Mouse (Mus musculus) retina, adult 2 months (tissue): ENCODE measurements around the gene Fgfr2.

Experiments
- DNase-seq: peaks from one replicate; pipeline ENCODE4 v3.0.0-alpha.2; 2012; ENCODE audit warnings: low read depth, low spot score

Fgfr2 gene

DNA sequence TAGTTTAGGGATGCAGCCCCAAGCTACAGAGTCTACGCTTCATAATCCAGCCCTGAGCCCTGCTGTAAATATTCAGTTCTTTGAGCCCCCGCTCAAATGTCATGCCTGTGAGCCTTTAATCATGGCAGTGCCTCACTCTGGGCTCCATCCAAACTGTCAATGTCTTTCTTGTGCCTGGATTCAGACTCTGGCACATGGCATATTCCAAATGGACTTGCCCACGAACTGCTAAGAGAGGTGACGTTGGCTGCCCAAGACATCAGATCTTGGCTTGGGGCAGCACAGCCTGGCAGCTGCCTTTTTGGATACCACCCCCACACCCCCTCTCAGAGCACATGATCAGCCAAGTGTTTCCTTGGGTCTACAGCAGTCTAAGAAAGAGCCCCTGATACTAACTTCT is 2902.5 kb downstream of the Fgfr2 start:
- DNase-seq = no peak

DNA sequence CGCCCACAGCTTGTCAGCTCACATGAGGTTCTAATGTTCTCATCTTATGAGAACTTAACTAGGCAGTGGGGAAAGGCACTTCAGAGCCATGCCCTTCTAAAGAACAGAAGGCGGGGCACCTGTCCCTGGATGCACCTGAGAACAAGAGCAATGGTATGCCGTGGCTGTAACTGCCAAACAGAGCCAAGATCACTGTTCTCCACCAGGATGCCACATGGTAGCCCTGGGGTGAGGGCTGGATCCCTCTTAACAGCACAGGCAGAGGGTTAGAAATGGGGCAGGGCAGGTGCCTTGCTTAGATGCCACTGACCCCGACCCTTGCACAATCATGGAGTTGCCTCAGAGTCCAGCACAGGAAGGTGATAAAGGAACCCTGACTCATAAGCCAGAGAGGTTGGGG is 2903.3 kb downstream of the Fgfr2 start:
- no peak for DNase-seq

DNA sequence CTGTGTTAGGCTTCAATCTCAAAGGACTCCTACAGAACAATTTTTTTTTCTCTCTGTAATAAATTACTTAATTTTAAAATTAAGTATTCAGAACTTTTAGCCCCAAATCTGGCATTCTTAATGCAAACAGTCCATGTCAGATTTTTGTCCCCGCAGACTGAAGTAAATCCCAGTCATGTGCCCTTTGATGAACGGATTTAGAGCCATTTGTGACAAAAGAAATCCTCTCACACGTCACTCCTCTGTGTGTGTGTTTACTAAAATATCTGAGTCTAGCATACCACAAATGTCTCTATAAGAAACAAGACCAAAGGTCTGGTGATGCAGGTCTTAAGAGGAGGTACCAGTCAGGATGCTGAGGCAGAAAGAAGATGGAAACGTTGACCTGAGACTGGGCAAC is 2906.9 kb downstream of the Fgfr2 start:
- no peak for DNase-seq

DNA sequence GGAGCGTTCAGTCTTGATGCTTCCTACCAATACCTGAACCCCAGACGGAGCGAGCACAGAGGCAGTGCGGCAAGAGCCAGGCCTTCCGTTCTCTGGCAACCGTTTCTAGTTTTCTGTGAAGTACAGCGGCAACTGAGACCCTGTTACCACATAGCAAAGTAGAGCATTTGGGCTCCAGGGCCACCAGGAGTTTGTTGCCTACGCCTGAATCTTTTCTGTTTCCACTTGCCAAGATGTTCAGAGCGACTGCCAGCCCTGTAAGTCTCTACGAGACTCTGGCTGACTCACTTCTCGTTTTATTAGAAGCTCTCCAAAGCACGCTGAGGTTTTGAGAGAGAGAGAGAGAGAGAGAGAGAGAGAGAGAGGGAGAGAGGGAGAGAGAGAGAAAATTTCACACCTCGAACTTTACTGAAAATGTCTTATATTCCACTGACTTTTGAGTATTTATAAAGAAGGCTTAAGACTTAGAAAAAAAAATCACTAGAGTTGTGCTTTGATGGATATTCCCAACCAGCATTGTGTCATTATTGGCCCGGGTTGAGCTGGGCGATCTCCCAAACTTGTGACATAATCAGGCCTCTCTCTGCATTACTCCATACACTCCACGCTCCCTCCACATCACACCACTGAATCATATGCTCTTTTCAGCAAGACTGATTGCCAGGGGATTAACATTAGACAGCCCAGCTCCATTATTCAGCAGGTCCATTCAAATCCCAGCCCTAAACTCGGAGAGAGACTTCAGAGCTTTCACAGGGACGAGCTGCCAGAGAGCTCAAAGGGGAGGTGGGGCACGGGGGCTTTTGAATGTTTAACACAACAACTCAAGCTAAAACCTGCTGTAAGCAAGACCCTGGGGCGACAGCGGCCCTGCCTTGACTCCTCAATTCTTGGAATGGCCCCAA is 2907.6 kb downstream of the Fgfr2 start:
- DNase-seq = no peak

DNA sequence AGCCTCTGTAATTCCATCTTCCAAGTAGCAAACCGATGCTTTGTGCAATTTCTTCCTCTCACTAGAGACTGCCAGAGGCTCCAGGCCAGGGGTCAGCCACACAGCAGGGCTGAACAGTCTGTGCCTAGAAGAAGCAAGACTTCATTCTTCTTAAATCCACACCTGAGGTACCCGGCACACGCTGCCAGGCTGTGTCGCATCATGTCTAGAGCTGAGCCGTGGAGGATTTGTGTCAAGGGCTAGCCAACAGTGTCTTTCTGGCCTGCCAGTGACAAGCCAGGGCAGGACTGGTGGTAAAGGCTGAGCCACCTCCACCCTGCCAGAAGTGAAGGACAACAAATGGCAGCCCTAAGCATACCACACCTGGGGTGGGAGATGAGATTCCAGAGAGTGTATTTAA is 2910.0 kb downstream of the Fgfr2 start:
- no peak for DNase-seq

DNA sequence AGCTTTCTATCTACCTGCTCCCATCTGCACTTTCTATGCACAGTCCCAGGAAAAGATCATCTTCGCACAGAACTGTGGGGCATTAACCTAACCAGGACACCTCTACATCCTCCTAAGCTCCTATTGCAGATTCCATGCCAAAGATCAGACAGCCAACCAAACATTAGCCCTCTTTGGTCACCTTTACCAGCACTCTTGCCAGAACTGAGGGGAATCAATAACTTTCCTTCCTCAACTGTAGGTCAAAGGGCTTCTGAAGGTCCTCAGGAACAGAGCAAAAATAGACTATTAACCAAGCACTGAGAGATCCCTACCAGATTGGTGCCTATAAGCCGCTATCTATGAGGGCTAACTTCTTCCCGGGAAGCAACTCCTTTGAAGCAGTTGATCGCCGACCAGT is 2911.7 kb downstream of the Fgfr2 start:
- DNase-seq = no peak

DNA sequence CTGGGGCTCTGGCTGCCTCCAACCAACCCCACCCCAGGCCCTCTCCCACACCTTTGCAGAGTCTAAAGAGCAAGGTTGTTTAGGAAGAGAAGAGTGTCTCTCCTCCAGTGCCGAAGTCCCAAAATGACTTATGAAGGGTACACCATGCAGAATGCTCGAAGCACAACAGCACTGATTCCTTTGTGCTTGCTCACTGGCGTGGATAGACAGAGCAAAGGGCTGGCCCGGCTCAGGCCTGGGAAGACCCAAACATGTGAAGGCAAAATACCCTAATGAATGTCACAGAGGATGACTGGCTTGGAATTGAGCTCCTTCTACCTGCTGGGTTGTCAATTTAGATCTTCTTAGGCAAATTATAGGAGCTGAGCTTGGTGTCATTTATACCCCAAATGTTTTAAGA is 2914.5 kb downstream of the Fgfr2 start:
- no peak for DNase-seq

DNA sequence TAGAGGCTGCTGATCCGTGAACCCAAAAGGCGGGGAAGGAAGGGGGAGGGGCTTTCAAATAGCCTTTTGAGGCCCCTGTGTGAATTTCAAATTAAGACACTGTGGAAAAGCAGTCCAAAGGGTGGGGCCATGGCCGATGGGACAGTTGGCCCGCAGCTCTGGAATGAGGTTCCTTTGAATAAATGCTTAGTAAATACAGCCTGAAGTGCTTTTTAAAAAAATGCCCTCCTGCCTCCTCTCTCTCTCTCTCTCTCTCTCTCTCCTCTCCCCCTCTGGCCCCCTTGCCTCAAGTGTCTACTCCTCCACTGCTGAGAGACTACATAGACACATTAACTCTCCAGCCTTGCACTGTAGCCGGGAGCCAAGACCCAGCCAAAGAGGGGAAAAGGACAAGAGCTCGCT is 2917.0 kb downstream of the Fgfr2 start:
- DNase-seq = no peak

DNA sequence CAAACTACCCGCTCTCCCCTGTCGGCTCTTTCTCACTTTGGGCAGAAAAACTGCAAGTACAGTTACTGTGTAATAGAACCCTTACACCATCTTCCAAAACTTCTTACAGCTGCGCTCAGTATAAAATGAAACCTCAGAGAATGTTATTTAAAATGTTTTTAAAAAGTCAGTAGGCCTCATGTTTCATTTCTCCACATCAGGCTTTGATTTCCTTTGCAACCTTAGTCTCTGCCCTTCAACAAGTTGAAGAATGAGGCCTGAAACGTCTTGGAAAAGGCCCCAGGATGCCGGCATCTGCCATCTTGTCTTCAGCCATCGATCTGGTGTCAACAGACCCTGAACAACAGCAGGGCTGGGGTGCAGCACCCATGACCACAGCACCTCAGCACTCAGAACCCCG is 2918.0 kb downstream of the Fgfr2 start:
- no peak for DNase-seq

DNA sequence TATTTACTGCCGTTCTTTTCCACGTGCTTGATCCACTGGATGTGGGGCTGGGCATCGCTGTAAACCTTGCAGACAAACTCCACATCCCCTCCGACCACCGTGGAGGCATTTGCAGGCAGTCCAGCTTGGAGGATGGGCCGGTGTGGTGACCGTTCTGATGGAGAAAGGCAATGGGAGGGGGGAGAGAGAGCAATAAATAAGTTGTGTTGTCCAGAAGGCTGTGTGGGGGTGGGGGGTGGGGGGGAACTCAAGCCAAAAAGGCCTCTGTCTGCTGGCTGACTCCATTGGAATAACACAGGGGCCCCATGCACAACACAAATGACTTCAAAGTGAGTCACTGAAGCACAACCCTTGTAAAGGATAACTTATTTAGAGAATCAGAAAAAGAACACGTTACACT is 2922.1 kb downstream of the Fgfr2 start:
- no peak for DNase-seq

DNA sequence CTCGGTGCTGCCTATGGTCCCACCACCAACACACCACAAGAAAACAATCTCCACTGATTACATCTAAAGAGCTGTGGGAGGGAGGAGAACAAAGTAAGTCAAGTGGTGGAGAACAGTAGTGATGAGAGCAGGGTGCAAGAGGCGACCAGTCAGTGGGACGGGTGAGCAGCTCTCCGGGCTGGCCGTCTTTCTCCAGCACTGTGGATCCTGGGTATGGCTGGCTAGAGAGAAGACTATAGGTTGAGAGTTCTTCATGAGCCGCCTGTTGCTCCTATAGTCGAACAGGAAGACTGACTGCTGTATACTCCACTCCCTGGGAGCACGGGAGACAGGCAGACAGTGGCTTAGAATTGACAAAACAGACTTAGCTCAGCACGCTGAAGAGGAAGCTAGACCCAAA is 2923.2 kb downstream of the Fgfr2 start:
- DNase-seq = no peak

DNA sequence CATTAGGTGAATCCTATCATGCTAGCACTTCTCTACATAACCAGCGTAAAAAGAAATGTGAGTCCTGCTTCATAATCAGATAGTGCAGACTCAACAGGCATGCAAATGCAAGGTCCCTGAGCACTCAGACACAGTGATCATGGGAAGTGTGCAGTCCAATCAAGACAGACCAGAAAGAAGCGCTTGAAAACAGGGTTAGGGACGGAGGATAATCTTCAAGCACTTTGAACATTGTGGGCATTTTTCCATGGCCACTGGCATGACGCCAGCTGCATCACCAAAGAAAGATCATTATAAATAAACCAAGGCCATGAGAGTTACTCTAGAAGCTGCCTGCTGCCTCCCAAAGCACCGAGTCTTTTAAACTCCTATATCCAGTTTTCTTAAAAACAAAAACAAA is 2923.8 kb downstream of the Fgfr2 start:
- no peak for DNase-seq

DNA sequence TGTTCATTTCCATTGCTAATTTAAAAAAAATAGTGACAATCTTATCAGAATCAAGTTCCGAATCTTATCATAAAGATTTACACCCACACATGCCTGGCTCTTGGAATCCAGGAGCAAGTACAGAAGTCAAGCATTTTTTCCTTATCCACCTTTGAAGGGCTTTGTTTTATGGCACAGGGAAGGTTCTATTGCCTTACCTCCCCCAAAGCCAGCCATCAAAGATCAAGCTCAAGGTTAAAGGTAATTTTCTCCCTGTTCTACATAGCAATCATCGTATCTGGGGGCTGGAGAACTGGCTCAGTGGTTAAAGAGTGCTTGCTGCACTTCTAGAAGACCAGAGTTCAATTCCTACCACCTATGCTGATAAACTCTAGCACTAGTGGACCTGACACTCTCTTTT is 2928.1 kb downstream of the Fgfr2 start:
- no peak for DNase-seq

DNA sequence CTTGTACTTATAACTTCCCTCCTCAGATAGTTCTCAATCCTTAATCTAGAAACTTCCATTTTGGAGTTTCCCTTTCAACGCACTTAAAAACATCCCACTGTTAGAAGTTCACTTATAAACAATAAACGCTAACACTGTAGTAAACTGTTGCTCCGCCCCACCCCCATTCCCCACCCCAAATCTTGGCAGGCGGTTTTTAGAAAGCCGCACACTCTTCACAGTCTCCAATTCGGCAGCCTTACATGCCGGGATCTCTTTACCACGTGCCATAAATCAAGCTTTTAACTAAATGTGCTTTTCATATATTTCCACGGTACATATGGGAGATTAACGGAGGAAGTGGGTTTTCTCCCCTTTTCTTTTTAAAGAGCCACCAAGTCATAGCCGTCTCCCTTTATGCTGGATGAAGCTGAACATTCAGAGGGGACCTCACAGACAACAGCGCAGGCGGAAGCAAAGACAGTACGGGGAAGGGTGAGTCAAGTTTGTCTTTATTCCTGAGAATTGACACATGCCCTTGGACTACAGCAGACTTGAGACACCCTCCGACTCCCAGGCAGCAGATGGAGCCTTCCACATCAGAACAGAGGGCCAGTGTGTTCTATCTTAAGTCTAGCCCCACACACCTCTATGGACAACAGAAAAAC is 2932.7 kb downstream of the Fgfr2 start:
- no peak for DNase-seq

DNA sequence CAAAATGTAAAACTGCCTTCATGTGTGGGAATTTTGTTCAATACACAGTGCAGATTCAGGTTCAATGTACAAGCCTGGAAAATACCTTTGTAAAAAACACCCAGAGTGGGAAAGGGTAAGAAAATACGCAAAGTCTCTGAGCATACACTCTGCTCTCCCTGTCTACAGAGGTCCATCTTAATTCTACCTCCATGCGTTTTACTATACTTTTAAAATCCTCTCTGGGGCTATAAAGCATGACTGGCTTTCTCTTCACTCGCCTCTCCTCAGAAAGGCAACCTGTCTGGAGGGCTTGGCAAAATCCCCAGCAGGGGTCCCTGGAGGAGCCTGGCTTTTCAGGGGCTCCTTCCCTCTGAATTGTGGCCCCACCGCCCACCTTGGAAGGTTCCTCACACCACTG is 2933.2 kb downstream of the Fgfr2 start:
- DNase-seq = no peak

DNA sequence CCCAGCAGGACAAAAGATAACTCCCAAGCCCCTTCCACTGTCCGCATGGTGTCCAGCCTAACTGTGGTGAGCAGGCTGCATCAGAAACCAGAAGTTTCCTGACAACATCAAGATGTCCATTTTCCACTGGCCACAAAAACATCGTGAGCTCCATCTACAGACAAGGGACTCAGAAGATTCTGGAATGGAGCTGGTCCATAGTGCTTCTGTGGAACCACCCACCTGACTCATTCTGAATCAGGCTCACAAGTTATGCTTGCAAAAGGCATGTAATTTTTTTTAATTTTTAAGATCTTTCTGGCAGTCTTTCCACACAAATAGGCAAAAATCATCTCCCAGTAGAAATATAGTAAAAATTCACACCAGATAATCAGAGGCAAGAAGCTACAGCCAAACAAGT is 2935.0 kb downstream of the Fgfr2 start:
- DNase-seq = no peak

DNA sequence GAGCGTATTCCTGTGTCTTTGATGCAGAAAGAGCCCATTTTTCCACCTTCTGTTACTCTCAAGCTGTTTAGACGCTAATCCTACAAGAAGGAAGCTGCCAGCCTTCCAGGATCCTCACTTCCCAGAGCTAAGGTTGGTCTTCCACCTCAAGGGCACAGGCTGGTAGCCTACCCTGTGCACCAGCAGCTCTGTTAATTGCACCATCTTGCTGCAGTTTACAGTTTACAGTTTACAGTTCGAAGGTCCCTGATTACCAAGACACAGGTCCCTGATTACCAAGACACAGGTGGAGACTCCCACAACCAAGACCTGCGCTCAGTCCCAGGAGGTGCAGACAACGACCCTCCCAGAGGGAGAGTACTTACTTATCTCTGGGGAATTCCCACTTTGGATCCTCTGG is 2938.3 kb downstream of the Fgfr2 start:
- DNase-seq = no peak

DNA sequence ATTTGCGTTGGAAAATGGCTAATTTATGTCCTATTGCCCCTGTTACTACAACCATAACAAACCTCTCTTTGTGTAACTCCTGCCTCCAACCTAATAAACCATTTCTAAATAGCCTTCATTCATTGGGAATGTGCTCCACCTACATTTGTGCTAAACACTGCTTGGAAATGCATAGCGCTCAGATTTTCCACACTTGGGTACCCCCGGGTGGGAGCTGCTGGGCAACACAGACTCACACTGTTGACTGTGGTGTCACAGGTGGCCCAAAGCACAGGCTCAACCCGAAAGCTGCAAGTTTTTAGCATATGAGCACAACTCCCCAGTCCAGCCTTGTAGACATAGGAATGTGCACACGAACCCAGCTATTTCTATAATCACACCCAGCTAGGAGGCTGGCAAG is 2939.2 kb downstream of the Fgfr2 start:
- no peak for DNase-seq

DNA sequence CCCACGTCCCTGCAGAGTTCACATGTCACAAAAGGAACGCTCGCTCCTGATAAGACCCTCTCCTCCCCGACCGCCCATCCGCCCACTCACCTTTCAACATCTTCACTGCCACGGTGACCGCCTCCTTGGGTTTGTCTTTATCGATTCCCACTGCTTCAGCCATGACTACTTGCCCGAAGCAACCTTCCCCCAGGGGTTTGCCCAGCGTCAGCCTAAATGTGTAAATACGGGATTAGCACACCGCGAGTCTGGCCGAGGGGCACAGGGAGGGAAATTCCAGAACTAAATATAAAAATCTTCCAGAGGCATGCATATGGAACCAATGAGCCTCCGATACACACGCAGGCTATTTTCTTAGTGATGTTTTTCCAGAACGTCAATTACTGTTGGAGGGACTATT is 2940.6 kb downstream of the Fgfr2 start:
- DNase-seq = no peak

DNA sequence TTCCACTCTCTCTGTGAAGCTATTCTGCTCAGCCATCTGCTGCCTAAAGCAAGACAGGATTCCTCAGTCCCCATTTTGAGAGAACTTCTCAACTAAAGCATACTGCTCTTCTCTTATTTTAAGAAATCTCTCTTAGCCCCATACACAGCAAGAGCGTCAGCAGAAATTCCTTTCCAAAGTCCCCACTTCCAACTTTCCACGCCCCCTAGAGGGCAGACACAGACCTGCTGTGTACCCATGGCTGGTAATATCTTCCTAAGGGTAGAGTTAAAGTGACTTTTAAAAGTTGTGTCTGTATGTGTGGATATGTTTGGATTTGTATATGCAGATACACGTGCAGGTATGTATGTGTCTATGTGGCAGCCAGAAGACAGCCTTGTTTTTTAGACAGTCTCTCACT is 2944.2 kb downstream of the Fgfr2 start:
- DNase-seq = no peak

DNA sequence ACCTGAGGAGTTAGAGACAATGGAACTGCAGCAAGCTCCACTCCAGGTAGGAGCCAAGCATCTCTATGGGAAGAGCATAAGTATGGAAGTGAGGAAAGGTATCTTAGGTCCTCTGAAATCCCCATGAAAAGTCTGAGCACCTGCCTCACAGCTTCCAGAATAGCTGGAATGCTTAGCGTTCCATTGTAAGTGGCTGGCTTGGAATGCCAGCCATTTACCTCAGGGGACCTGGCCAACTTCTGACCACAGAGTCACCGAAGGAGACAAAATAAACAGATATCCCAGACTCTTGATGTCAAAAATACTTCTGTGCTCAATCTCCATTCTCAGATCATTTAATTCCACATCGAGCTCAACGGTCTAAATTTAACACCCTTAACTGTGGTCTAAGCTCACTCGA is 2946.1 kb downstream of the Fgfr2 start:
- DNase-seq = no peak

DNA sequence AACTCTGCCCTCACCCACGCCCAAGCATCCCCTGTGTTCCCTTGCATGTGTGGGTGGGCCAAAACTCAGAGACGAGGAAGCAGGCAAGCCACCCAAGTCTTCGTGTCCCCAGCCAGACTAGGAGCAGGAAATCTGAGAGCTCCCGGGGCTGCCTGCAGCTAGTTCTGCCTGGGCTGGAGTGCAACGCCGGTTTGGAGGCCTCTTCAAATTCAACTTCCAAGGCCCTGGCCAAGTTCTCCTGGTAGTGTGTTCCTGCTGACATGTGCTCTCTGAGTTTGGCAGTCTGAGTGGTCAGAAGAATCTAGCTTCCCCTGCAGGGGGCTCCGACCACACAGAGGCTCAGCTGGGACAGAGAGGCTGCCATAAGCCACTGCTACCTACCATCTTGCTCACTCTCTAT is 2948.6 kb downstream of the Fgfr2 start:
- DNase-seq = no peak

DNA sequence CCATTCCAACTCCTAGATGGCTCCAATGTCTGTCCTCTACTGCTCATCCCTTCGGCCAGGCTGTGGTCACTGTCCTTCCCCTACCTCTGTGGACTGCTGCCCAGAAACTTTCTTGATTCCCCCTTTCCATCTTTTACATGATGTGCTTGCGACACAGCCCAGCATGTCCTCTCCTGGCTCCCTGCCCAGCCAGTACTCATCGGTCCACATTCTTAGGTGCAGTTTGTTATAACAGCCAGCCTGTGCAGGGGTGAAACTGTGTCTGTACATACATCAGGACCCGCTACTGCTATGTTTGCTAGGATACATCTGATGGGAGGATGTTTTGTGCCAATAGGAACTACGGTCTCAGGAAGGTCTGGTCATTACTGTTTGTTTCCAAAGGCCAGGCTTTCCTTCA is 2949.2 kb downstream of the Fgfr2 start:
- DNase-seq = no peak
